Mouse (Mus musculus) adrenal gland (tissue): Measurements from ENCODE around the gene Ndufv2.
"Not testable (repeated sequence)": the region's sequence is repeated elsewhere in the genome, so short reads cannot be mapped to it uniquely, and the experiment has no call there.

Source experiments
- intact Hi-C: fragments of 180-260 bp; cut with DNase I; formaldehyde crosslinking; loops from one replicate; pipeline ENCODE4 v1.15.1; 2025

The Ndufv2 gene

GRCm38 (mm10) chr17:66091392-66091791, 10.0 kb downstream of the Ndufv2 start:
- intact Hi-C loops, result no loop called here

- intact Hi-C loops, result no loop called here
Measured at GRCm38 (mm10) chr17:66090251-66090650, 11.1 kb downstream of the Ndufv2 start.

DNA sequence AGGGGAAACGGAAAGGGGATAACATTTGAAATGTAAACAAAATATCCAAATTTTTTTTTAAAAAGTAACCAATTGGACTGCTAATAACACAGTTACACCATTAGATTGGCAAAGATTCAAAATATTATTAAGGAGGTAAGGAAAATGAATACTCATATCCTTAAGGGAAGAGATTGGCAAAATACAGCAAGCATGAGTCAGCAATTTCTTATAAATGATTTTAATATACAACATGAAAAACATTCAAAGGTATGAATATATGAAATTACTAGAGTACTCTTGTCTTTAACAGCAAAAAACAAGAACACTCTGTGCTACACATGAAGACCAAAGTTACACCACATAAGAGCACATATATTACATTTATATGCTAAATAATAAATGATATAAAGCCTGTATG, 16.3 kb downstream of the Ndufv2 start:
- intact Hi-C loops, result no loop called here

DNA sequence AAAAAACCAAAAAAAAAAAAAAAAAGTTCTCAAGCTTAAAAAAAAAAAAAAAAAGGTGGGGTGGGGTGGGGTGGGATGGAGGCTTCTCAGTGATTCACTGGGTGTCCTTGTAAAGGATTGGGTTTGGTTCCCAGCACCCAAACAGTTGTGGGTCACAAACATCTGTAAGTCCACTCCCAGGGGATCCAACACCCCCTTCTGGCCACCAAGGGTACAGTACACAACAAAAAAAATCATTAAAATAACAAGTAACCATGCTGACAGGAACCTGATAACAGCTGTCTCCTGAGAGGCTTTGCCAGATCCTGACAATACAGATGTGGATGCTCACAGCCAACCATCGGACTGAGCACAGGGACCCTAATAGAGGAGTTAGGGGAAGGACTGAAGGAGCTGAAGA, 16.9 kb downstream of the Ndufv2 start:
- intact Hi-C loops, result no loop called here

DNA sequence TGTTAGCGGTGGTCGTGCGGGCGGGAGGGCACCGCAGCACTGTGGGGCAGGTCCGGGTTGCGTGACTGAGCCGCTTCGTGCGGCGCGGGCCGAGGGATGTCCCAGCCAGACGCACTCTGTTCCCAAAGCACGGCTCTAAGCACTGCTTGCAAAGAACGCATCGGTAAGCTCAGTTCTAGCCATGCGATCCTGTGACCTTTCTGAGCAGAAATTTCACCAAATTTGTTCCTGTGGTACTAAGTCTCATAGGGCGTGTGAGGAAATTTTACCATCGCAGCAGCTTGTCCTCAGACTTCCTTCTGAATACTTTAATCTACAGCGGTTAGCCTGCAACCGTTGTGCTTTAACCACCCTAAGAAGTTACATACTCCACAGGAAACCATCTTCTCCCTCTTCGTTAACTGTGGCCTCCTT, 23.9 kb downstream of the Ndufv2 start:
- intact Hi-C loops, result no loop called here

DNA sequence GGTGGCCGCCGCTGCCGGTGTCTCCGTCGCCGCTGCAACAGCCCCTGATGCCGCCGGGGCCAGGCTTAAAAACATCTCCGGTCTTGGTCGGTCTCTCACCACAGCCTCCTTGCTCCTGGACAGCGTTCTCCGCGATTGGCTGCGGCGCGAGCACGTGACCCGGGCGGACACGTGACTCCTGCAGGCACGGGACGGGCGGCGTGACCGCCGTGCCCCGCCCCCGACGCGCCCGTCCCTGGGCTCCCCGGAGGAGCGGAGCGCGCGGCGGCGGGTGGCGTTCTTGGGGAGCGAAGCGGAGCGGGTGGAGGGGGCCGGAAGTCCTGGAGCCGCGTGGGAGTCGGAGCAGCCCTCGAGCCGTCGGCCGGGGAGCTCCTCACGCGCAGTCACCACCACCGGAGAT, 24.4 kb downstream of the Ndufv2 start, which contains the start of gene Ankrd12:
Gene Ankrd12, minus strand, starts transcription at position 156 of the 400 bp plus-strand sequence.
- intact Hi-C loops, result no loop called here

GRCm38 (mm10) chr17:66076174-66076927, 25.0 kb downstream of the Ndufv2 start:
- intact Hi-C loops, result no loop called here

DNA sequence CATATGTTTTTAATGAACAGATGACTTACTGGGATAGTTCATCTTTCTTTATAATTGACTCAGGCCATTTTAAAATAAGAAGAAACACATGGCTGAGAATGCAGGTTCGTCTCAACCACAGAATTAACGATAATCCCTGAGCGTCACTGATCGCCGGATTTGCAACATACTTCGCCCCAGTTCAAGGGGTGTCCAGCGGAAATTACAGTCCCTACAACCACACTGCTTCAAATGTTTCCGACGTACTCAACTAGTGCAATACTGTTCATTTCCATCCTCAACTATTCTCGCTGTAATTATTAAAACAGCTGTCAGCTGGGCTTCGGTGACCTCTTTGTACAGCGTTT, 25.6 kb downstream of the Ndufv2 start:
- intact Hi-C loops, result no loop called here

- intact Hi-C loops, result no loop called here
Measured at GRCm38 (mm10) chr17:66073971-66074370, 27.4 kb downstream of the Ndufv2 start.

DNA sequence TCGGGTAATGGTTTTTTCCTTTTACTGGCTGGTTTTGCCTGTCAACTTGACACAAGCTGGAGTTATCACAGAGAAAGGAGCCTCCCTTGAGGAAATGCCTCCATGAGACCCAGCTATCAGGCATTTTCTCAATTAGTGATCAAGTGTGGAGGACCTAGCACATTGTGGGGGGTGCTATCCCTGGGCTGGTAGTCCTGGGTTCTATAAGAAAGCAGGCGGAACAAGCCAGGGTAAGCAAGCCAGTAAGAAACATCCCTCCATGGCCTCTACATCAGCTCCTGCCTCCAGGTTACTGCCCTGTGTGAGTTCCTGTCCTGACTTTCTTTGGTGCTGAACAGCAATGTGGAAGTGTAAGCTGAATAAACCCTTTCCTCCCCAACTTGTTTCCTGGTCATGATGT, 32.3 kb downstream of the Ndufv2 start:
- intact Hi-C loops, result loop anchor here (5.0 kb wide), 1 partner anchor 33 kb away; the partner anchor contains the start of gene Ndufv2

- intact Hi-C loops, result loop anchor here (5.0 kb wide), 1 partner anchor 37 kb away; the partner anchor contains the start of gene Ndufv2
Measured at GRCm38 (mm10) chr17:66065115-66065514, 36.2 kb downstream of the Ndufv2 start.

- intact Hi-C loops, result no loop called here
Measured at GRCm38 (mm10) chr17:66061241-66061938, 40.0 kb downstream of the Ndufv2 start.

DNA sequence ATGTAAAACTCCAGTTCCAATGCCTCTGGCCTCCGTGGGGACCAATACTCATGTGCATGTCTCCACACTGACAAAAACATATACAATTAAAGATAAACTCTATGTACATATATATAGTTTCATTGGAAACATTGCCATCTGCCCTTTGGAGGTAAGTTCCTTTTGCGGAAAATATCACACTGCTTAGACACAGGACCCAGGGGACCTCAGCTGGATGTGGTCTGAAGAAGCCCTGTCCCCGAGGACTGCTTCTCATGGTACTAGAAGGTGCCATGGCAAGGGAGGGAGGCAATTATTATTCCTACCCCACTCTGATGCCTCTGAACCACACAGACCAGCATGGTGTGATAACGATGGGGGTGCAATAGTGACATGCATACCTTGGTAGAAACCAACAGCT, 43.2 kb downstream of the Ndufv2 start:
- intact Hi-C loops, result no loop called here

GRCm38 (mm10) chr17:66057145-66057544, 44.2 kb downstream of the Ndufv2 start:
- intact Hi-C loops, result no loop called here

DNA sequence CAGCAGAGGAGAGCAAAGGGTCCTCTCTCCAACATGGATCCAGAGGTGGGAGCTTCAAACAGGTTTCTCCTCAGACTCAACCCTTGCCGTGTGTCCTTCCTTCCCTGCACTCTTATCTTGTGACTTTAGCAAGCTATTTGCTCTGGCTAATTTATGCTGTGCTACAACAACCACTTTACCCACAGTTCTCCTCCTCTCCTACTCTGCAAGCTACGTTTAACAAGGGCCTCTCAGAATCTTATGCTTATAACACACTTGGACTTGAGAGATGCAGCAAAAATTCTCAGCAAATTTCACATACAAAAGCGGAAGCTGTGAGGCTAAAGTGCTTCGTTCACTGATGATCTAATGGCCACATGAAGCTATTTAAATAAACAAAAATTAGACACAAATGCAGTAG, 48.0 kb downstream of the Ndufv2 start:
- intact Hi-C loops, result no loop called here

DNA sequence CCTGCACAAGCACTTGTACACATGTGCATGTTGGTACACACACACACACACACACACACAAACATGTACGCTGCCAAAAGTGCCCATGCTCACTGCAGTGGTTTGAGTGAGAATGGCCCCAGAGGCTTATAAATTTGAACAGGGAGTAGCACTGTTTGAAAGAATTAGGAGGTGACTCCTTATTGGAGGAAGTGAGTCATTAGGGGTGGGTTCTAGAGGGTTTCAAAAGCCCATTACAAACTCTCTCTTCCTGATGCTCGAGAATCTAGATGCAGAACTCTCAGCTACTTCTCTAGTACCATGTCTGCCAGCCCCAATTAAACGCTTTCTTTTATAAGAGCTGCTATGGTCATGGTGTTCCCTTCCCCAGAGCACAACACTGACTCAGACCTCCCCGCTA, 52.6 kb downstream of the Ndufv2 start:
- intact Hi-C loops, result no loop called here

- intact Hi-C loops, result no loop called here
Measured at GRCm38 (mm10) chr17:66048199-66048598, 53.2 kb downstream of the Ndufv2 start.

DNA sequence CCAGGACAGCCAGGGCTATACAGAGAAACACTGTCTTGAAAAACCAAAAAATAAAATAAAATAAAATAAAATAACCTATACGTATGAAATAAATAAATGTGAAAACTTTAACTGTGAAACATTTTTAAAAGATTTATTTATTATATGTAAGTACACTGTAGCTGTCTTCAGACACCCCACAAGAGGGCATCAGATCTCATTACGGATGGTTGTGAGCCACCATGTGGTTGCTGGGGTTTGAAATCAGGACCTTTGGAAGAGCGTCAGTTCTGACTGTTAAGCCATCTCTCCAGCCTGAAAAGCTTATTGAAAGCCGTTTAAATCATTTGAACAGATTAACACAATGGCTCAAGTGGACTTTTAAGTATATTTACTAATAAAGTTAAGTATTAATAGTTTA, 57.7 kb downstream of the Ndufv2 start:
- intact Hi-C loops, result not testable (repeated sequence)

DNA sequence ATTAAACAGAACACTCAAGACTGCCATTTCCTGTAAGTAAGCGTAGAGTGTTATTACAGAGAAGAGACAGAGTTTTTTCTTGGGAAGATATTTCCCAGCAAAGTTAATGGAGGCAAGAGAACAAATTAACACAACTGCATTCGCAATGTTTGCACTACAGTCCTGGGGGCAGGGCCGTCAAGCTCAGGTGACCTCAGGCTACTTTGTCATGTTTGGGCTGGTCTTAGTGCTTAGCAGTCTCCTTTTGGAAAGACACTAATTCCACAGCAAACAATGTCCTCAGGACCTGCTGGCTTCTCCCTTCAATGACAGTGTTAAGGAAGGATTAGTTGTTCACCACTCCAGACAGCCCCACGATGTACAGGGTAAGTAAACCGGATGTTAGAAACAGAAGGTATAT, 60.3 kb downstream of the Ndufv2 start:
- intact Hi-C loops, result no loop called here

GRCm38 (mm10) chr17:66033239-66033638, 68.1 kb downstream of the Ndufv2 start:
- intact Hi-C loops, result no loop called here

DNA sequence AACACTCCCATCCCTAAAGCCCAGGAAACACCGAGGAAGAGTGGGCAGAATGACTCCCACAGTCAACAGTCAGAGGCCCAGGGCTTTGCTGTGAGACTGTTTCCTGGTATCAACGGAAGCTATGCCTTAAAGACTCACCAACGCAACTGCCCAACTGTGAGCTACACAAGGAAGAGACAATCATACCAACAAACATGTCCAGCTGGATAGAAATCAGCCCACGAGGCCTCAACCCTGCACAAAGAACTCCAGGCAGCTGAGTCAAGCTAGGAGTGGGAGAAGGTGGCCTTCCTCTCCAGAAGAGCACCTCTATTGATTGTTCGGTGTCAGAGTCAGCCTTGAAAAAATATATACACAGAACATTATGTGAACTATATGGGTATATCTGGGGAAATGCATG, 69.4 kb downstream of the Ndufv2 start:
- intact Hi-C loops, result no loop called here
